Mouse (Mus musculus) c-Kit-positive CD71-negative TER-119-negative erythroid progenitor cells, embryonic 14.5 days (primary cell): ENCODE measurements around the gene Tctex1d4.

Experiments used
- DNase-seq: peaks from one replicate; pipeline ENCODE4 v3.0.0-alpha.2; 2013; ENCODE audit warnings: low read depth

Gene Tctex1d4

GRCm38 (mm10) chr4:117126675-117127290 is at the start of gene Tctex1d4:
Tctex1d4 (plus strand) TSS chr4:117126794.
- DNase-seq, result no peak

- DNase-seq, result no peak
Observed at GRCm38 (mm10) chr4:117087948-117088640, 38.5 kb upstream of the Tctex1d4 start.

GRCm38 (mm10) chr4:117090586-117090985 is 36.0 kb upstream of the Tctex1d4 start:
- no peak for DNase-seq

GRCm38 (mm10) chr4:117094626-117095361 is 31.8 kb upstream of the Tctex1d4 start:
- DNase-seq, result no peak

GRCm38 (mm10) chr4:117095551-117096452 is 30.8 kb upstream of the Tctex1d4 start, which contains the start of gene Ptch2:
Ptch2 (plus strand) TSS chr4:117096075.
- DNase-seq, result no peak

GRCm38 (mm10) chr4:117096666-117097065 is 29.9 kb upstream of the Tctex1d4 start:
- DNase-seq, result no peak

GRCm38 (mm10) chr4:117097969-117098763 is 28.4 kb upstream of the Tctex1d4 start:
- DNase-seq, result no peak

- no peak for DNase-seq
Observed at GRCm38 (mm10) chr4:117098764-117099036, 27.9 kb upstream of the Tctex1d4 start.

GRCm38 (mm10) chr4:117100036-117100435 is 26.6 kb upstream of the Tctex1d4 start:
- no peak for DNase-seq

- DNase-seq, result no peak
Observed at GRCm38 (mm10) chr4:117101218-117101617, 25.4 kb upstream of the Tctex1d4 start.

- DNase-seq, result no peak
Observed at GRCm38 (mm10) chr4:117104672-117105071, 21.9 kb upstream of the Tctex1d4 start.

GRCm38 (mm10) chr4:117105127-117105526 is 21.5 kb upstream of the Tctex1d4 start:
- DNase-seq, result no peak

- no peak for DNase-seq
Observed at GRCm38 (mm10) chr4:117107813-117108523, 18.6 kb upstream of the Tctex1d4 start.

- no peak for DNase-seq
Observed at GRCm38 (mm10) chr4:117108524-117108849, 18.1 kb upstream of the Tctex1d4 start.

GRCm38 (mm10) chr4:117109330-117109729 is 17.3 kb upstream of the Tctex1d4 start:
- DNase-seq, result no peak

GRCm38 (mm10) chr4:117110249-117110648 is 16.3 kb upstream of the Tctex1d4 start:
- no peak for DNase-seq

GRCm38 (mm10) chr4:117110985-117111384 is 15.6 kb upstream of the Tctex1d4 start:
- no peak for DNase-seq

- DNase-seq, result no peak
Observed at GRCm38 (mm10) chr4:117113237-117113636, 13.4 kb upstream of the Tctex1d4 start.

GRCm38 (mm10) chr4:117115592-117115991 is 11.0 kb upstream of the Tctex1d4 start:
- DNase-seq, result no peak

- DNase-seq, result no peak
Observed at GRCm38 (mm10) chr4:117117931-117118330, 8.7 kb upstream of the Tctex1d4 start.

- no peak for DNase-seq
Observed at GRCm38 (mm10) chr4:117119636-117120035, 7.0 kb upstream of the Tctex1d4 start.
